Mouse (Mus musculus) embryonic facial prominence, embryonic 11.5 days (tissue): ENCODE data around the gene Cdc42ep4. TPM values are rescaled to one million over a fixed set of nuclear protein-coding genes. Genes with fewer than 3 reads are reported as not detected.
A peak's percentile ranks its signal among the peaks of the same experiment; 100 is the strongest.

Source experiments
- ATAC-seq: fragments of 200-750 bp; cut with Nextera tagmentation; replicated peaks from 2 replicates; pipeline ENCODE4 v1.8.0; 2017; ENCODE audit warnings: low read depth; ENCODE audit not compliant: insufficient number of reproducible peaks, low FRiP score, low TSS enrichment
- DNase-seq: peaks from one replicate; pipeline ENCODE4 v3.0.0-alpha.2; 2015; ENCODE audit warnings: low spot score
- H3K27ac ChIP-seq: fragments of 300-500 bp; sonication (generic); replicated peaks from 2 replicates; pipeline ENCODE4 v1.5.1; 2014; ENCODE audit warnings: mild to moderate bottlenecking, low read depth, low read length, control low read depth
- H3K27me3 ChIP-seq: fragments of 300-500 bp; sonication (generic); 2 replicates; pipeline ENCODE4 v1.6.1; 2014; ENCODE audit warnings: mild to moderate bottlenecking, low read length, moderate library complexity, mixed read lengths; ENCODE audit not compliant: control insufficient read depth, insufficient read depth
- H3K36me3 ChIP-seq: fragments of 300-500 bp; sonication (generic); replicated peaks from 2 replicates; pipeline ENCODE4 v1.6.1; 2014; ENCODE audit warnings: low read depth, mild to moderate bottlenecking, low read length, moderate library complexity, mixed read lengths; ENCODE audit not compliant: control insufficient read depth, insufficient read depth
- H3K4me1 ChIP-seq: fragments of 300-500 bp; sonication (generic); 2 replicates; pipeline ENCODE4 v1.6.1; 2014; ENCODE audit warnings: low read length, mixed read lengths; ENCODE audit not compliant: control insufficient read depth, insufficient read depth
- H3K4me2 ChIP-seq: fragments of 300-500 bp; sonication (generic); 2 replicates; pipeline ENCODE4 v1.6.1; 2014; ENCODE audit warnings: low read depth, mild to moderate bottlenecking, control low read depth, low read length, moderate library complexity
- H3K4me3 ChIP-seq: fragments of 300-500 bp; sonication (generic); 2 replicates; pipeline ENCODE4 v1.5.1; 2014; ENCODE audit warnings: low read depth, low read length, control low read depth
- H3K9ac ChIP-seq: fragments of 300-500 bp; sonication (generic); replicated peaks from 2 replicates; pipeline ENCODE4 v1.6.1; 2014; ENCODE audit warnings: mild to moderate bottlenecking, control low read depth, low read length
- H3K9me3 ChIP-seq: fragments of 300-500 bp; sonication (generic); replicated peaks from 2 replicates; pipeline ENCODE4 v1.6.1; 2016; ENCODE audit warnings: mild to moderate bottlenecking, low read length, inconsistent platforms, mixed read lengths; ENCODE audit not compliant: control insufficient read depth
- WGBS: fragments of 180-500 bp; shearing (Covaris S2); extraction: QIAGEN DNeasy Blood & Tissue Kit; methylation state at CpG from one replicate; pipeline ENCODE4 v1.1.7; 2014; 5-methylcytosine and 5-hydroxymethylcytosine counted together
- polyA plus RNA-seq: library from polyadenylated mRNA; unstranded; fragments of >200 nt; fragmentation: Nextera tagmentation; extraction: Ambion mirVana; gene quantifications from 2 replicates; pipeline ENCODE4 v1.2.1, GENCODE M21; 2014

The Cdc42ep4 gene
- polyA plus RNA-seq, 1 experiment from 2014 or later = 59.1 TPM

DNA sequence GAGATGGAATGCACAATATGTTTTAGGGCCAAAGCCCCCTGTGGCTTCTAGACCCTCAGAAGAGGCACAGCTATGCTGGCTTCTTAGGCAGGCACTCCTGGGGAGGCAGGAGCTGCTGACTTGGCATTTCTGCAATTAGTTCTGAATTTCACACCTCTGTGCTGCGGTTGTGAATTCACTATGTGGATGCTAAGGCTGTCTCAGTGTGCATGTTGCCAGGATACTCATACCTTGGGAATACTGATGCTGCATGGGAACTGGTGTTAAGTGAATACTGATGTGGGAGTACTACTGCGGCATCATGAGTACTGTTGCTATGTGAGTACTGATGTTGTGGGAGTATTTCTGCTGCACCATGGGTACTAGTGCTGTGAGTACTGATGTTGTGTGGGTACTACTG lies 30.8 kb upstream of the Cdc42ep4 start:
- H3K27ac ChIP-seq = 0 out of 2 replicates have a peak overlapping the region, but pooled peaks have one; percentile 16
- ATAC-seq (no peak), DNase-seq (no peak)
- H3K4me3 ChIP-seq = no peak overlapping the region
- 84% methylated on average over 2 of the region's 2 CpGs for WGBS
- no peaks in the 10 kb centered on the region for H3K9me3 ChIP-seq
- H3K27me3 ChIP-seq = no peaks in the 10 kb centered on the region
- no peak overlapping the region for H3K4me2 ChIP-seq
- no peak overlapping the region for H3K9ac ChIP-seq
- H3K4me1 ChIP-seq = peaks cover 10% of the 10 kb centered on the region
- H3K36me3 ChIP-seq = no peaks in the 10 kb centered on the region

DNA sequence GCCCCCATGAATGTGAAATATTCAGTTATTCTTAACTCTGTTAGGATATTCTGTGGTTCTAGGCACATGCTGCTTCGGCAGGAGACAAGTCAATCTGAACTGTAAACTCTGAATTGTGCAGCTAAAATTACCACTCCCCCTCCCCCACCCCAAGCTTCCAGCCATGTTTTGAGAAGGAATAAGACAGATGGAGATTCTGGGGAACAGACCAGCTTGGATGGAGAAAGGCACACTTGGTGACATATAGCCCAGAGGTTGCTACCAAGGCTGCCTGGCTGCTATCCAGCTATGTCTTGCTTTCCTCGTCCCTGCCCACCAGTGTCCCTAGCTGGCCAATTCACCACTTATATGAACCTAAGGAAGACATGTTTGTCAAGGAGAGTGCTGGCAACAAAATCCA lies 30.3 kb upstream of the Cdc42ep4 start:
- H3K4me3 ChIP-seq = no peak overlapping the region
- WGBS = 54% methylated on average over 2 of the region's 2 CpGs
- H3K9me3 ChIP-seq = no peaks in the 10 kb centered on the region
- DNase-seq (peak; percentile 47), ATAC-seq (no peak)
- H3K9ac ChIP-seq = no peak overlapping the region
- no peaks in the 10 kb centered on the region for H3K27me3 ChIP-seq
- H3K4me2 ChIP-seq = no peak overlapping the region
- H3K27ac ChIP-seq = 0 out of 2 replicates have a peak overlapping the region, but pooled peaks have one; percentile 16
- H3K4me1 ChIP-seq = peaks cover 10% of the 10 kb centered on the region
- H3K36me3 ChIP-seq = no peaks in the 10 kb centered on the region

DNA sequence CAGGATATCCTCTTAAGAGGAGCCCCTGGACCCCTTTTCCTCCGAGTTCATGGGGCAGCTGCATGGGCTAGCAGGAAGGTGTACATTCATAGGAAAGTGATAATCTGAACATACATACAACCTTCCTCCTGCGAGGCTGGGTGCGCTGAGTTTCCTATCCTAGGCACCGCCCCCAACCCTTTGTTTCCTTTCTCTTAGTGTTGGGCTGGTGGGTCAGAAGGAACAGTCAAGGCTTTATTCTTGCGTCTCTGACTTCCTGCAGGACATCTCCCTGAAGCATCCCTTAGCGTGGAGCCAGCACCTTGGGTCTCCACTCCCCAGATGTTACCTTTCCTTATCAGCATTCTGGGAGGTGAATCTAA lies 28.0 kb upstream of the Cdc42ep4 start:
- Histone ChIP-seq H3K36me3 (no peaks in the 10 kb centered on the region), H3K27ac (no peak overlapping the region), H3K9me3 (no peaks in the 10 kb centered on the region), H3K4me3 (no peak overlapping the region), H3K27me3 (no peaks in the 10 kb centered on the region), H3K4me1 (peaks cover 10% of the 10 kb centered on the region), H3K9ac (no peak overlapping the region), H3K4me2 (no peak overlapping the region)
- no peak for ATAC-seq
- DNase-seq = no peak
- WGBS = 15% methylated on average over 6 of the region's 6 CpGs

DNA sequence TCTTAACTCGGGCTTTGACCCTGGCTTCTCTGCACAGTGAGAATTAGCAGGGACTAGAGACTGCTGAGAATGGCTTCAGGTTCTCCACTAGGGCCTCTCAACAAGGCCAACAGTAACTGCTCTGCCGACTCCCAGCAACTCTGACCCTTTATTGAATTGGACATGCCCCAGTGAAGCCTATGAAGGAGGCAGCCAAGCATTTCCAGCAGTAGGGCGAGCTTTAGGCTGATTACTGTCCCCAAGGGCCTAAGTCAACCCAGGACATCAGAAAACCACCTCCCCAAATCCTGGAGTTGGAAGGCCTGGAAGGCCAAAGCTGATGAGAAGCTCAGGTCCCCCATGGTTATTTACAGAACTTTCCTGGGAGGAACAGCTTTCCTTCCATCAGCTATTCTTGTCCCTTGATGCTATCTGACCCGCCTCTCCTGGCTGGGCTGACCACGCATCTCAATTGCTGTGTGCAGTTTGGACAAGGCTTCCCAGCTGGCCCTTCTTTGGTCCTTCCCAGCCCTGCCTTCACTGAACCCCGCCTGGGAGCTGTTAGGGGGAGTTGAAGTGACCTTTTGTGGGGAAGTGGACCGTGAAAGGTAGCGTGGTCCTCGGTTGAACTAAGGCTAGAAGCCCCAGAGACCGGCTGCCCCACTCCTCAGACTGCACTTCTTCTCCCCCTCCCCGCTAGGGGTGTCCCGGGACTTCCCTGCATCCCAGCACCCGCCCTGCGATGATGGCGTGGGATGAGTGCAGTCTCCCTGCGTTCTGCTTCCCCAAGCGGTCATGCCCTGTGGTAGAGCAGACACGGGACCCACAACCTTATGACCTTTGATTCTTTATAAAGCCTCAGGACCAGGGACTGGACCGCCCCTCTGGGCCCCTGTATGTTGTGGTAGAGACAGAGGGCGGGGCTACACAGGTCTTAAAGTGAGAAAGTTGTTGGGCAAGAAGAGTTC lies 27.3 kb upstream of the Cdc42ep4 start:
- no peaks in the 10 kb centered on the region for H3K27me3 ChIP-seq
- WGBS = 19% methylated on average over 20 of the region's 20 CpGs
- no peaks in the 10 kb centered on the region for H3K36me3 ChIP-seq
- H3K4me2 ChIP-seq = no peak overlapping the region
- no peak overlapping the region for H3K27ac ChIP-seq
- H3K4me1 ChIP-seq = peaks cover 10% of the 10 kb centered on the region
- H3K9ac ChIP-seq = no peak overlapping the region; the same call in 1 of the 2 replicates
- DNase-seq (no peak), ATAC-seq (0 out of 2 replicates have a peak, but pooled peaks have one; percentile 10)
- no peaks in the 10 kb centered on the region for H3K9me3 ChIP-seq
- H3K4me3 ChIP-seq = no peak overlapping the region

DNA sequence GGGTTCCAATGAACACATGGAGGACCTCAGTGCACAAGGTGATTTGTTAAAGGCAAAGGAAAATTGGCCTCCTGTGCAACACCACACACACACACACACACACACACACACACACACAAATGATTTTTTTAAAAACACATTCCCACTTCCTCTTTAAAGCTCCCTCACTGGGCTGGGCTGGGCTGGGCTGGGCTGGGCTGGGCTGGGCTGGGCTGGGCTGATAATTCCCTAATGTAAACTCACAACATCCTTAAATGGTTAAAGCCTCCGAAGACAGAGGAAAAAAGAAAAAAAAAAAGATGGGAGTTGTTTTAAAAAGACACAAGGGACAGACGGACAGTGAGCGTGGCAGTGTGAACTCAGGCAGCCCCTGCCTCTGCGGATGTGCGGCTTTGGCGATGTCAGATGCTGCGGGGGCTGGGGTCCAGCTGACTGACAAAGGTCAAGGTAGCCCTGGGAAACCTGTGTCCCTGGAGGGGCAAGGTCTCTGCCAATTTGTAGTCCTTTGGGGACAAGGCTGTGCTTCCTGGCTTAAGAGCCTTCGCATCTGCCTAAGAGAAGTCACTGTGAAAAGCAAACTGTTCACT lies 26.3 kb upstream of the Cdc42ep4 start:
- Histone ChIP-seq H3K9me3 (no peaks in the 10 kb centered on the region), H3K27me3 (no peaks in the 10 kb centered on the region), H3K9ac (no peak overlapping the region), H3K4me2 (no peak overlapping the region), H3K36me3 (no peaks in the 10 kb centered on the region), H3K4me3 (no peak overlapping the region), H3K4me1 (peaks cover 10% of the 10 kb centered on the region), H3K27ac (no peak overlapping the region)
- DNase-seq = no peak
- WGBS = 49% methylated on average over 8 of the region's 8 CpGs
- ATAC-seq = no peak

DNA sequence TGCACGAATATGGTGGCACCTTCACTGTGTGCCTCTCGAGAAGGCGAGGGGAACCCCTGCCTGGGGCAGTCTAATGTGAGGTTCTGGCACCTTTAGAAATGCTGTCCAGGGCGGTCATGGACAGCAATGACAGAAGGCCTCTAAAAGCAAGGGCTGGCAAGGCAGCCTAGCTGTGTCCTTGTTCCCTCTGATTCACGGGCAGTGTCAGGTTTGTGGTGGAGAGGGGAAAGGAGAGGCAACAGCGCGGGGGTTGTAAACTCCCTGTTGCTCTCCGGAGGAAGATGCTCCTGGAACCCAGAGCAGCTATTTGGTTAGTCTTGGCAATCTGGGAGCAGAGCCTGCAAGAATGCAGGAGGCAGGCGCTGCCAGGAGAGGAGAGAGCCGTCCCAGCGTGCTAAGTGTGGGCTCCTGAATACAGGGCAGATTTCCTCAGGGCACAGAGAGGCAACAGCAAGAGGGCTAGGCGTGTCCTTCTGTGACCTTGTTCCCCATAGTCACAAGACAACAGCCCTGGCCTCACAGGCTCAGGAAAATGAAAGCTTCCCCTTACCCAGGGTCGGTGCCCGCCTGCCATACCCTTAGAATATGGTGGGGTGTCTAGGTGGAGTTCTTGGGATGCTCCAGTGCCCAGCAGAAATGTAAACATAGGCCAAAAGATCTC lies 25.3 kb upstream of the Cdc42ep4 start:
- H3K4me2 ChIP-seq = no peak overlapping the region
- no peaks in the 10 kb centered on the region for H3K27me3 ChIP-seq
- no peak for DNase-seq
- H3K9ac ChIP-seq = no peak overlapping the region
- H3K4me1 ChIP-seq = peaks cover 10% of the 10 kb centered on the region
- no peak overlapping the region for H3K27ac ChIP-seq
- WGBS = 57% methylated on average over 14 of the region's 14 CpGs
- H3K4me3 ChIP-seq = no peak overlapping the region
- H3K9me3 ChIP-seq = no peaks in the 10 kb centered on the region
- H3K36me3 ChIP-seq = no peaks in the 10 kb centered on the region
- ATAC-seq = no peak

DNA sequence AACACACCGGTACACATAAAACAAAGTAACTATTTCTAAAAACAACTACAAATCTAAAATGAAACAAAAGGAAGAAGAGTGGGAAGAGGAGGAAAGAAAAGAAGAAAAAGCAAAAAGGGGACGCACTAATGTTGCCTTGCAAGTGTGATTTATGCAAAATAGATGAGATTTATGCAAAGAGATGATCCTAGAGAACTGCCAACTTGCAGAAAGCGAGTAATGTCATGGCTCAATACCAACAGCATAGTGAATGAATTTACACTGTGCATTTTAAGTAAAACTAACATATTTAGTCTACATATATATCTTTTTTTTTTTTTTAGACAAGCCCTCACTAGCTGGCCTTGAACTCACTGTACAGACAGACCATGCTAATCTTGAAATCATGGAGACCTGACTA lies 23.1 kb upstream of the Cdc42ep4 start:
- WGBS = 89% methylated on average over 3 of the region's 3 CpGs
- no peak for DNase-seq
- no peak overlapping the region for H3K27ac ChIP-seq
- no peaks in the 10 kb centered on the region for H3K27me3 ChIP-seq
- no peak overlapping the region for H3K9ac ChIP-seq
- H3K9me3 ChIP-seq = no peaks in the 10 kb centered on the region
- peaks cover 6% of the 10 kb centered on the region for H3K4me1 ChIP-seq
- no peak overlapping the region for H3K4me3 ChIP-seq
- no peak overlapping the region for H3K4me2 ChIP-seq
- H3K36me3 ChIP-seq = no peaks in the 10 kb centered on the region
- no peak for ATAC-seq

DNA sequence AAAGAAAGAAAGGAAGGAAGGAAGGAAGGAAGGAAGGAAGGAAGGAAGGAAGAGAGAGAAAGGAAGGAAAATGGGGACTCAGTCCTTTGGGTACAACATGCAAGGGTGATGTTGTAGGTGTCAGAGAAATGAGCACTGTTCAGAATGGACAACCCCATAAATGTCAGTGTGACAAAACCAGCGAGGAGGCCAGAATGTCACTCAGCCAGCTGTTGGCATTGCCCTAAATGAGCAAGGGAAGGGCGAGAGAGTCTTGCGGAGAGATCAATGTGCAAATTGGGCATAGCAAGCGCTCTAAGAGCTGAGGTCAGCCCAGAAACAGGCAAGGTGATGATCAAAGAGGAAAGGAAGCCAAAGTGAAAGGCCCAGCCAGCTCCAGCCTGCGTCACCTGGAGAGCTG lies 21.5 kb upstream of the Cdc42ep4 start:
- Histone ChIP-seq H3K27me3 (no peaks in the 10 kb centered on the region), H3K36me3 (no peaks in the 10 kb centered on the region), H3K4me1 (no peaks in the 10 kb centered on the region), H3K9ac (no peak overlapping the region), H3K27ac (no peak overlapping the region), H3K9me3 (no peaks in the 10 kb centered on the region), H3K4me3 (no peak overlapping the region), H3K4me2 (no peak overlapping the region)
- DNase-seq (no peak), ATAC-seq (no peak)
- 86% methylated on average over 5 of the region's 5 CpGs for WGBS
